In genomic region chr9:24770941-24771405, GRCm38 (mm10) we compare ENCODE assay signal across 15 mouse cellular contexts. TPM values are rescaled to one million over a fixed set of nuclear protein-coding genes. Genes with fewer than 3 reads are reported as not detected.
A peak's percentile ranks its signal among the peaks of the same experiment; 100 is the strongest.
DNase-seq lines count a peak whose midpoint lies in the region; ATAC-seq and TF ChIP-seq lines count a peak whose summit lies in the region.
"Had no signal": no experiment of that assay in that cellular context is flagged by ENCODE, and none has a peak within 500 bp of the region (broad histone marks: within the 10 kb centered on the region; RNA-seq: fewer than 3 reads in every experiment).

No protein-coding gene starts in this region.

- no peak for TF ChIP-seq CTCF in stomach, postnatal 0 days (IDR thresholded peaks at IDR 0.05; ENCODE audit: low read depth)
- TF ChIP-seq CTCF in gastrocnemius, adult 2 months (IDR thresholded peaks at IDR 0.05), result no peak

- ATAC-seq in forebrain, embryonic 11.5 days (replicated peaks; ENCODE audit: low FRiP score), result no peak
- no peak for ATAC-seq in intestine, embryonic 14.5 days (replicated peaks; ENCODE audit: low FRiP score, low TSS enrichment, low read depth)
- ATAC-seq in intestine, embryonic 16.5 days, result no peak
- no peak for ATAC-seq in stomach, embryonic 14.5 days (ENCODE audit: insufficient number of reproducible peaks, insufficient read depth, low FRiP score, low read depth)
- ATAC-seq in stomach, postnatal 0 days (ENCODE audit: low FRiP score, low TSS enrichment), result no peak
- ATAC-seq: activated CD4-positive, CD25-positive, alpha-beta regulatory T cell, adult 4 months had no signal

- no peaks in the 10 kb centered on the region for H3K9me3 ChIP-seq in forebrain, embryonic 10.5 days
- H3K9me3 ChIP-seq in forebrain, embryonic 11.5 days (ENCODE audit: control insufficient read depth, low read length), result no peaks in the 10 kb centered on the region
- no peaks in the 10 kb centered on the region for H3K9me3 ChIP-seq in intestine, embryonic 14.5 days (ENCODE audit: control insufficient read depth, low read length)
- H3K9me3 ChIP-seq in intestine, embryonic 16.5 days (ENCODE audit: control insufficient read depth, low read length), result no peaks in the 10 kb centered on the region
- no peaks in the 10 kb centered on the region for H3K9me3 ChIP-seq in stomach, embryonic 14.5 days (ENCODE audit: control insufficient read depth, low read depth, low read length)
- no peaks in the 10 kb centered on the region for H3K9me3 ChIP-seq in stomach, postnatal 0 days (ENCODE audit: control insufficient read depth, low read length)
- H3K9me3 ChIP-seq: embryonic facial prominence, embryonic 15.5 days had no signal

- no peak overlapping the region for H3K9ac ChIP-seq in forebrain, embryonic 11.5 days (ENCODE audit: low read length)
- H3K9ac ChIP-seq in intestine, embryonic 14.5 days (ENCODE audit: low read length), result no peak overlapping the region
- no peak overlapping the region for H3K9ac ChIP-seq in intestine, embryonic 16.5 days (ENCODE audit: low read depth, low read length)
- no peak overlapping the region for H3K9ac ChIP-seq in stomach, embryonic 14.5 days (replicated peaks; ENCODE audit: low read depth, low read length)
- H3K9ac ChIP-seq in stomach, postnatal 0 days (ENCODE audit: low read length), result no peak overlapping the region
- H3K9ac ChIP-seq: embryonic facial prominence, embryonic 15.5 days; liver, embryonic 14.5 days had no signal

- H3K4me2 ChIP-seq in forebrain, embryonic 11.5 days (ENCODE audit: low read depth, low read length, severe bottlenecking), result no peak overlapping the region
- no peak overlapping the region for H3K4me2 ChIP-seq in intestine, embryonic 14.5 days (ENCODE audit: low read length)
- no peak overlapping the region for H3K4me2 ChIP-seq in intestine, embryonic 16.5 days (ENCODE audit: low read depth, low read length)
- H3K4me2 ChIP-seq in stomach, embryonic 14.5 days (replicated peaks; ENCODE audit: low read depth, low read length), result no peak overlapping the region
- H3K4me2 ChIP-seq in stomach, postnatal 0 days (replicated peaks; ENCODE audit: low read depth), result no peak overlapping the region

- no peaks in the 10 kb centered on the region for H3K36me3 ChIP-seq in forebrain, embryonic 10.5 days (replicated peaks)
- no peaks in the 10 kb centered on the region for H3K36me3 ChIP-seq in forebrain, embryonic 11.5 days (ENCODE audit: control insufficient read depth, insufficient read depth, low read length)
- H3K36me3 ChIP-seq in intestine, embryonic 14.5 days (ENCODE audit: control insufficient read depth, insufficient read depth, low read length), result no peaks in the 10 kb centered on the region
- no peaks in the 10 kb centered on the region for H3K36me3 ChIP-seq in intestine, embryonic 16.5 days (ENCODE audit: control insufficient read depth, insufficient read depth, low read length)
- no peaks in the 10 kb centered on the region for H3K36me3 ChIP-seq in stomach, embryonic 14.5 days (ENCODE audit: control insufficient read depth, insufficient read depth, low read length)
- H3K36me3 ChIP-seq in stomach, postnatal 0 days (ENCODE audit: control insufficient read depth, insufficient read depth, low read length), result no peaks in the 10 kb centered on the region
- H3K36me3 ChIP-seq: embryonic facial prominence, embryonic 15.5 days had no signal

- H3K27me3 ChIP-seq in forebrain, embryonic 10.5 days (ENCODE audit: poor library complexity, severe bottlenecking), result peaks cover 100% of the 10 kb centered on the region
- H3K27me3 ChIP-seq in forebrain, embryonic 11.5 days (ENCODE audit: control insufficient read depth, insufficient read depth, low read length), result peaks cover 72% of the 10 kb centered on the region
- peaks cover 89% of the 10 kb centered on the region for H3K27me3 ChIP-seq in intestine, embryonic 14.5 days (replicated peaks; ENCODE audit: control insufficient read depth, insufficient read depth, low read length)
- peaks cover 66% of the 10 kb centered on the region for H3K27me3 ChIP-seq in intestine, embryonic 16.5 days (replicated peaks; ENCODE audit: control insufficient read depth, insufficient read depth, low read length)
- H3K27me3 ChIP-seq in stomach, embryonic 14.5 days (ENCODE audit: control insufficient read depth, insufficient read depth, low read length), result peaks cover 64% of the 10 kb centered on the region
- peaks cover 36% of the 10 kb centered on the region for H3K27me3 ChIP-seq in stomach, postnatal 0 days (ENCODE audit: control insufficient read depth, insufficient read depth, low read length)

- peaks cover 26% of the 10 kb centered on the region for H3K4me1 ChIP-seq in forebrain, embryonic 10.5 days
- H3K4me1 ChIP-seq in forebrain, embryonic 11.5 days (replicated peaks; ENCODE audit: control insufficient read depth, insufficient read depth, low read length), result peaks cover 15% of the 10 kb centered on the region; the same call in 1 of the 2 replicates
- H3K4me1 ChIP-seq in intestine, embryonic 14.5 days (replicated peaks; ENCODE audit: control insufficient read depth, insufficient read depth, low read length), result peaks cover 13% of the 10 kb centered on the region; the same call in 1 of the 2 replicates
- H3K4me1 ChIP-seq in intestine, embryonic 16.5 days (ENCODE audit: control insufficient read depth, insufficient read depth, low read length), result peaks cover 7% of the 10 kb centered on the region
- H3K4me1 ChIP-seq in stomach, embryonic 14.5 days (ENCODE audit: control insufficient read depth, insufficient read depth, low read length), result no peaks in the 10 kb centered on the region; the same call in 1 of the 2 replicates
- no peaks in the 10 kb centered on the region for H3K4me1 ChIP-seq in stomach, postnatal 0 days (replicated peaks; ENCODE audit: control insufficient read depth, insufficient read depth)

- no peak overlapping the region for H3K27ac ChIP-seq in forebrain, embryonic 10.5 days
- no peak overlapping the region for H3K27ac ChIP-seq in forebrain, embryonic 11.5 days (ENCODE audit: low read depth, low read length)
- H3K27ac ChIP-seq in intestine, embryonic 14.5 days (ENCODE audit: low read depth), result no peak overlapping the region
- no peak overlapping the region for H3K27ac ChIP-seq in intestine, embryonic 16.5 days (ENCODE audit: low read length)
- no peak overlapping the region for H3K27ac ChIP-seq in stomach, embryonic 14.5 days (ENCODE audit: low read length)
- H3K27ac ChIP-seq in stomach, postnatal 0 days (replicated peaks), result no peak overlapping the region
- no peak overlapping the region for H3K27ac ChIP-seq in gastrocnemius, adult 2 months
- H3K27ac ChIP-seq: embryonic facial prominence, embryonic 15.5 days; liver, embryonic 14.5 days had no signal

- intact Hi-C loops in gastrocnemius, adult 2 months (cut with DNase I), result no loop called here
- intact Hi-C loops in left cerebral cortex, postnatal 4 days (cut with DNase I), result loop anchor here (10.0 kb wide), 1 partner anchor 254 kb away; no protein-coding TSS in a partner anchor

- WGBS in forebrain, embryonic 10.5 days, result 3% methylated on average over 8 of the region's 8 CpGs
- WGBS in forebrain, embryonic 11.5 days, result 6% methylated on average over 8 of the region's 8 CpGs
- WGBS in intestine, embryonic 14.5 days, result 7% methylated on average over 8 of the region's 8 CpGs
- WGBS in intestine, embryonic 16.5 days, result 6% methylated on average over 8 of the region's 8 CpGs
- 6% methylated on average over 8 of the region's 8 CpGs for WGBS in stomach, embryonic 14.5 days
- 4% methylated on average over 8 of the region's 8 CpGs for WGBS in stomach, postnatal 0 days

- no peak for TF ChIP-seq EP300 in stomach, postnatal 0 days (optimal IDR thresholded peaks at IDR 0.05)

- H3K4me3 ChIP-seq in forebrain, embryonic 10.5 days, result peak overlapping the region; percentile 39; the same call in 1 of the 2 replicates
- H3K4me3 ChIP-seq in forebrain, embryonic 11.5 days (ENCODE audit: low read depth, low read length), result no peak overlapping the region
- H3K4me3 ChIP-seq in intestine, embryonic 14.5 days (ENCODE audit: low read depth, low read length), result peak overlapping the region; percentile 16; the same call in 1 of the 2 replicates
- H3K4me3 ChIP-seq in intestine, embryonic 16.5 days (ENCODE audit: low read length), result no peak overlapping the region
- H3K4me3 ChIP-seq in stomach, embryonic 14.5 days (ENCODE audit: low read depth, low read length), result peak overlapping the region; percentile 19; the same call in 1 of the 2 replicates
- H3K4me3 ChIP-seq in stomach, postnatal 0 days (ENCODE audit: low read depth, low read length), result no peak overlapping the region
- no peak overlapping the region for H3K4me3 ChIP-seq in gastrocnemius, adult 2 months

- no peak for DNase-seq in forebrain, embryonic 10.5 days (ENCODE audit: extremely low spot score, low spot score)
- DNase-seq in forebrain, embryonic 11.5 days (ENCODE audit: low spot score), result no peak
- no peak for DNase-seq in intestine, embryonic 14.5 days (ENCODE audit: low spot score)
- DNase-seq in stomach, postnatal 0 days (ENCODE audit: low spot score), result no peak
- no peak for DNase-seq in gastrocnemius, adult 2 months
- no peak for DNase-seq in left cerebral cortex, postnatal 4 days
- DNase-seq: right cerebral cortex, adult 18-20 months had no signal

RNA-seq across cellular contexts. Expression of gene Tbx20, which starts 3.1 kb away (rescaled TPM):
- 0.25 and 0.34 TPM in 2 replicates for polyA plus RNA-seq in forebrain, embryonic 10.5 days (2016; fragmentation: Nextera tagmentation; extraction: Ambion mirVana)
- polyA plus RNA-seq in forebrain, embryonic 11.5 days (2014; fragmentation: Nextera tagmentation; extraction: Ambion mirVana), result 0.48 TPM in 1 of 2 replicates, not detected in the other
- 0.07 and 0.17 TPM in 2 replicates for polyA plus RNA-seq in intestine, embryonic 14.5 days (2014; fragmentation: Nextera tagmentation; extraction: Ambion mirVana)
- polyA plus RNA-seq in intestine, embryonic 16.5 days (2015; fragmentation: Nextera tagmentation; extraction: Ambion mirVana), result 0.10 and 0.11 TPM in 2 replicates
- polyA plus RNA-seq in stomach, embryonic 14.5 days (2014; fragmentation: Nextera tagmentation; extraction: Ambion mirVana), result 0.19 and 0.57 TPM in 2 replicates
- polyA plus RNA-seq in stomach, postnatal 0 days (2015; fragmentation: Nextera tagmentation; extraction: Ambion mirVana), result 0.08 TPM in 1 of 2 replicates, not detected in the other
- total RNA-seq in gastrocnemius, adult 2 months (2021), result not detected
- total RNA-seq in left cerebral cortex, postnatal 4 days (2021), result not detected
- total RNA-seq: granulocyte monocyte progenitor cell, adult 5-6 weeks; layer of hippocampus, postnatal 14 days; MEL had no signal
- polyA plus RNA-seq: embryonic facial prominence, embryonic 15.5 days had no signal

Comparison
In these comparisons a context has a peak if more than half of its experiments do, and no peak if none do; other contexts are left out.
1. H3K4me3 ChIP-seq: peak in forebrain, embryonic 10.5 days (single experiment), intestine, embryonic 14.5 days (single experiment) and stomach, embryonic 14.5 days (single experiment); none in forebrain, embryonic 11.5 days (single experiment), intestine, embryonic 16.5 days (single experiment), stomach, postnatal 0 days (single experiment) and gastrocnemius, adult 2 months (single experiment).